Mouse (Mus musculus) liver, adult 2 months (tissue): ENCODE measurements around the gene Frmd5. TPM values are rescaled to one million over a fixed set of nuclear protein-coding genes. Genes with fewer than 3 reads are reported as not detected.

Experiments used
- DNase-seq: peaks from one replicate; pipeline ENCODE4 v3.0.0-alpha.2; 2011; ENCODE audit warnings: low read depth, low spot score; ENCODE audit errors: extremely low read depth
- H3K27ac ChIP-seq: fragments of 200-500 bp; replicated peaks from 2 replicates; pipeline ENCODE4 v1.5.1; 2012; ENCODE audit warnings: low read depth, mild to moderate bottlenecking, control low read depth, inconsistent platforms, low read length; ENCODE audit not compliant: insufficient read depth
- H3K27me3 ChIP-seq: fragments of 200-500 bp; 2 replicates; pipeline ENCODE4 v1.6.1; 2012; ENCODE audit warnings: mild to moderate bottlenecking, moderate library complexity, low read length, inconsistent platforms; ENCODE audit not compliant: control insufficient read depth, insufficient read depth
- H3K36me3 ChIP-seq: fragments of 200-500 bp; 2 replicates; pipeline ENCODE4 v1.6.1; 2012; ENCODE audit warnings: low read length, inconsistent platforms; ENCODE audit not compliant: control insufficient read depth, insufficient read depth
- H3K4me1 ChIP-seq: fragments of 200-500 bp; 2 replicates; pipeline ENCODE4 v1.6.1; 2011; ENCODE audit warnings: low read length; ENCODE audit not compliant: control insufficient read depth, insufficient read depth
- H3K4me3 ChIP-seq: fragments of 200-500 bp; 2 replicates; pipeline ENCODE4 v1.5.1; 2011; ENCODE audit warnings: low read depth, mild to moderate bottlenecking, control low read depth, low read length, moderate library complexity; ENCODE audit not compliant: insufficient read depth
- H3K79me2 ChIP-seq: fragments of 200-500 bp; 2 replicates; pipeline ENCODE4 v1.6.1; 2012; ENCODE audit warnings: inconsistent platforms, mild to moderate bottlenecking, low read length, moderate library complexity; ENCODE audit not compliant: control insufficient read depth, insufficient read depth
- H3K9ac ChIP-seq: fragments of 200-500 bp; 2 replicates; pipeline ENCODE4 v1.6.1; 2012; ENCODE audit warnings: low read depth, mild to moderate bottlenecking, control low read depth, inconsistent platforms, low read length
- CTCF ChIP-seq: fragments of 200-500 bp; IDR thresholded peaks from 2 replicates; pipeline ENCODE4 v1.5.1; 2011; ENCODE audit warnings: low read depth, low read length, control low read depth
- POLR2A ChIP-seq: fragments of 200-500 bp; IDR thresholded peaks from 2 replicates; pipeline ENCODE4 v1.6.1; 2011; ENCODE audit warnings: low read length, control low read depth; ENCODE audit not compliant: insufficient read depth; ENCODE audit errors: extremely low read depth
- WGBS: fragments of 180-500 bp; shearing (Covaris S2); methylation state at CpG from one replicate; pipeline ENCODE4 v1.1.7; 2018; 5-methylcytosine and 5-hydroxymethylcytosine counted together
- polyA plus RNA-seq: library from polyadenylated mRNA; depleted of rRNA; stranded (reverse); fragments of >200 nt; gene quantifications from 2 replicates; pipeline ENCODE4 v1.2.3, GENCODE M21; 2012
- total RNA-seq: library from RNA; depleted of rRNA; stranded (reverse); fragments of >200 nt; gene quantifications from 2 replicates; pipeline ENCODE4 v1.2.3, GENCODE M21; 2014

Frmd5 gene
- total and polyA plus RNA-seq, 2 experiments: not detected

GRCm38 (mm10) chr2:121739410-121739809, 67.5 kb downstream of the Frmd5 start:
- no peak for TF ChIP-seq CTCF
- no peak for TF ChIP-seq POLR2A
- H3K79me2 ChIP-seq: no peaks in the 10 kb centered on the region
- H3K36me3 ChIP-seq: no peaks in the 10 kb centered on the region
- H3K27ac ChIP-seq: no peak overlapping the region
- no peaks in the 10 kb centered on the region for H3K4me1 ChIP-seq
- no peak for DNase-seq
- no peaks in the 10 kb centered on the region for H3K27me3 ChIP-seq
- H3K4me3 ChIP-seq: no peak overlapping the region
- 95% methylated on average over 4 of the region's 4 CpGs for WGBS
- H3K9ac ChIP-seq: no peak overlapping the region

GRCm38 (mm10) chr2:121733426-121733825, 73.5 kb downstream of the Frmd5 start:
- H3K36me3 ChIP-seq: no peaks in the 10 kb centered on the region
- H3K4me1 ChIP-seq: no peaks in the 10 kb centered on the region
- DNase-seq: no peak
- H3K79me2 ChIP-seq: no peaks in the 10 kb centered on the region
- H3K27ac ChIP-seq: no peak overlapping the region
- no peak overlapping the region for H3K4me3 ChIP-seq
- no peak for TF ChIP-seq CTCF
- TF ChIP-seq POLR2A: no peak
- no peaks in the 10 kb centered on the region for H3K27me3 ChIP-seq
- H3K9ac ChIP-seq: no peak overlapping the region
- 86% methylated on average over 7 of the region's 7 CpGs for WGBS

- H3K79me2 ChIP-seq: no peaks in the 10 kb centered on the region
- 95% methylated on average over 11 of the region's 11 CpGs for WGBS
- TF ChIP-seq POLR2A (no peak), CTCF (no peak)
Measured at GRCm38 (mm10) chr2:121730486-121730885, 76.4 kb downstream of the Frmd5 start.

GRCm38 (mm10) chr2:121728907-121729575, 77.8 kb downstream of the Frmd5 start:
- TF ChIP-seq CTCF (no peak), POLR2A (no peak)
- H3K36me3 ChIP-seq: no peaks in the 10 kb centered on the region
- 78% methylated on average over 9 of the region's 9 CpGs for WGBS
- no peaks in the 10 kb centered on the region; the same call in 1 of the 2 replicates for H3K27me3 ChIP-seq
- no peak overlapping the region for H3K4me3 ChIP-seq
- no peak overlapping the region for H3K9ac ChIP-seq
- no peaks in the 10 kb centered on the region for H3K4me1 ChIP-seq
- DNase-seq: no peak
- H3K27ac ChIP-seq: no peak overlapping the region
- no peaks in the 10 kb centered on the region for H3K79me2 ChIP-seq

More at GRCm38 (mm10) chr2:121730486-121730885, 76.4 kb downstream of the Frmd5 start:
- no peak overlapping the region for H3K9ac ChIP-seq
- H3K36me3 ChIP-seq: no peaks in the 10 kb centered on the region
- no peak for DNase-seq
- H3K4me1 ChIP-seq: no peaks in the 10 kb centered on the region
- H3K4me3 ChIP-seq: no peak overlapping the region
- H3K27ac ChIP-seq: no peak overlapping the region
- no peaks in the 10 kb centered on the region; the same call in 1 of the 2 replicates for H3K27me3 ChIP-seq

GRCm38 (mm10) chr2:121724866-121725265, 82.0 kb downstream of the Frmd5 start:
- Histone ChIP-seq H3K36me3 (no peaks in the 10 kb centered on the region), H3K9ac (no peak overlapping the region)

GRCm38 (mm10) chr2:121723796-121724195, 83.1 kb downstream of the Frmd5 start:
- Histone ChIP-seq H3K79me2 (no peaks in the 10 kb centered on the region), H3K27me3 (no peaks in the 10 kb centered on the region; the same call in 1 of the 2 replicates), H3K9ac (no peak overlapping the region), H3K4me1 (no peaks in the 10 kb centered on the region), H3K27ac (no peak overlapping the region), H3K4me3 (no peak overlapping the region), H3K36me3 (no peaks in the 10 kb centered on the region)
- 86% methylated on average over 8 of the region's 8 CpGs for WGBS
- TF ChIP-seq CTCF: no peak
- no peak for TF ChIP-seq POLR2A
- no peak for DNase-seq

More at GRCm38 (mm10) chr2:121724866-121725265, 82.0 kb downstream of the Frmd5 start:
- H3K27me3 ChIP-seq: no peaks in the 10 kb centered on the region; the same call in 1 of the 2 replicates
- WGBS: 82% methylated on average over 4 of the region's 4 CpGs
- H3K4me1 ChIP-seq: no peaks in the 10 kb centered on the region
- no peak overlapping the region for H3K4me3 ChIP-seq
- TF ChIP-seq POLR2A (no peak), CTCF (no peak)
- H3K79me2 ChIP-seq: no peaks in the 10 kb centered on the region
- no peak for DNase-seq
- H3K27ac ChIP-seq: no peak overlapping the region
